Mouse (Mus musculus) activated CD4-positive, CD25-positive, alpha-beta regulatory T cell, adult 4 months (primary cell): Measurements from ENCODE around the gene Cttn. TPM values are rescaled to one million over a fixed set of nuclear protein-coding genes. Genes with fewer than 3 reads are reported as not detected.

Experiments used
- ATAC-seq: one replicate; pipeline ENCODE4 v1.8.0; 2017
- polyA plus RNA-seq, 2 experiments: library from polyadenylated mRNA; unstranded; fragments of 100-300 nt; shearing (Covaris generic); gene quantifications; one replicate each; pipeline ENCODE4 v1.2.1; 2017

Gene Cttn
- polyA plus RNA-seq = 1 to 10 TPM; 2.8 to 4.2 TPM

GRCm38 (mm10) chr7:144470545-144471059, at the start of gene Cttn:
Gene Cttn (minus strand): TSS chr7:144471009.
- ATAC-seq = no peak

GRCm38 (mm10) chr7:144519852-144520251, 49.0 kb upstream of the Cttn start:
- ATAC-seq = no peak

GRCm38 (mm10) chr7:144516711-144517110, 45.9 kb upstream of the Cttn start:
- ATAC-seq = no peak

- no peak for ATAC-seq
Measured at GRCm38 (mm10) chr7:144509090-144509489, 38.3 kb upstream of the Cttn start.

- no peak for ATAC-seq
Measured at GRCm38 (mm10) chr7:144506807-144507206, 36.0 kb upstream of the Cttn start.

GRCm38 (mm10) chr7:144503959-144504358, 33.1 kb upstream of the Cttn start:
- no peak for ATAC-seq

- ATAC-seq = no peak
Measured at GRCm38 (mm10) chr7:144492931-144493330, 22.1 kb upstream of the Cttn start.

- no peak for ATAC-seq
Measured at GRCm38 (mm10) chr7:144490201-144490873, 19.5 kb upstream of the Cttn start.

GRCm38 (mm10) chr7:144489067-144489774, 18.4 kb upstream of the Cttn start:
- no peak for ATAC-seq

- no peak for ATAC-seq
Measured at GRCm38 (mm10) chr7:144480314-144480713, 9.5 kb upstream of the Cttn start.

- no peak for ATAC-seq
Measured at GRCm38 (mm10) chr7:144479569-144479968, 8.8 kb upstream of the Cttn start.

GRCm38 (mm10) chr7:144475741-144476140, 4.9 kb upstream of the Cttn start:
- no peak for ATAC-seq

GRCm38 (mm10) chr7:144473486-144473885, 2.7 kb upstream of the Cttn start:
- ATAC-seq = no peak

- no peak for ATAC-seq
Measured at GRCm38 (mm10) chr7:144471103-144471502, 294 bp upstream of the Cttn start.

GRCm38 (mm10) chr7:144469908-144470544, 783 bp downstream of the Cttn start:
- no peak for ATAC-seq

- ATAC-seq = no peak
Measured at GRCm38 (mm10) chr7:144469181-144469641, 1.6 kb downstream of the Cttn start.

GRCm38 (mm10) chr7:144468741-144469140, 2.1 kb downstream of the Cttn start:
- ATAC-seq = no peak

- ATAC-seq = no peak
Measured at GRCm38 (mm10) chr7:144462577-144462976, 8.2 kb downstream of the Cttn start.

GRCm38 (mm10) chr7:144461246-144461902, 9.4 kb downstream of the Cttn start:
- no peak for ATAC-seq

GRCm38 (mm10) chr7:144458881-144459280, 11.9 kb downstream of the Cttn start:
- ATAC-seq = no peak

GRCm38 (mm10) chr7:144450661-144451060, 20.1 kb downstream of the Cttn start:
- ATAC-seq = no peak

- ATAC-seq = no peak
Measured at GRCm38 (mm10) chr7:144449637-144450570, 20.9 kb downstream of the Cttn start.
